Mouse (Mus musculus) telencephalon, adult 2 months (tissue): ENCODE data around the gene Zfp512b.

ENCODE experiments used
- DNase-seq: peaks from one replicate; pipeline ENCODE4 v3.0.0-alpha.2; 2011; ENCODE audit warnings: low read depth, low spot score

Gene Zfp512b

GRCm38 (mm10) chr2:181589732-181590105 is 2.9 kb downstream of the Zfp512b start:
- DNase-seq = no peak

- no peak for DNase-seq
Observed at GRCm38 (mm10) chr2:181589011-181589731, 3.4 kb downstream of the Zfp512b start.

DNA sequence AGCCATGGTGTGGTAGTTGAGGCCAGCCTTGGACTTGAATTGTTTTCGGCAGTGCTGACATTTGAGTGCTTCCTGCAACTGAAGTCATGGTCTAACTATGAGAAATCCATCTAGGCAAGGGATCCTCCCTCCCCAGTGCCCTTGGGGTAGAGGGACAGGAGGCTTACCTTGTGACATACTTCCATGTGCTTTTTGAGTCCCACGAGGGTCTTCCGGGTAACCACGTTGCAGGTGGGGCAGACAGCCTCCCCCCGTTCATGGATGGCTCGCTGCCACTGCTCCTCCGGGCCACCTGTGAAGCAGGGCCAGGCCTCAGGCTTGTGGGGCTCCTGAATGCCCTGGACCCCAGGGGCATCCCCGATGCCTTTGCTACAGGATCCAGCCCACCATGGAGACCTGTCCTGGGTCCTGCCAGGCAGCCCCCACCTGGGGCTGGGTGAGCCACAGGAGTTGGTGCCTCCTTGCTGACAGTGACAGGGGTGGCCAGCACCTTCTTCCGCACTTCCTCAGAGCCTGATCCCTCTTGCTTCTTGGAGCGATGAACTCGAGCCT is 4.3 kb downstream of the Zfp512b start:
- DNase-seq = no peak

DNA sequence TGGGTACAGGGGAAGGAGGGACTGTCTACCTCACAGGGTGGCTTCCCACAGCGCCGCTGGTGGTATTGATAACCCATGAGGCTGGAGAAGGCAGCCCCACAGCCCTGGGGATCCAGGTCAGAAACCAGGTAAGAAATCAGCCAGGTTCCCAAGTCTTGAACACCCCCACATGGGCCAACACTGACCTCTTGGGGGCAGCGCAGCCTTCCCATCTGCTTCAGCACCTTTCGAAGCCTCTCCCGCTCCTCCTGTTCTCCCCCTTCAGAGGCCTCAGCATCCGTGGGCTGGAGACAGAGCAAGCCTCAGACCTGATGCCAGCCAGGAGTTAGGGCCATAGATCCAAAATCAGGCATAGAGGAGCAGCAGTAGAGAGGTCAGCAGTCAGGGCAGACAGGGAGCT is 4.8 kb downstream of the Zfp512b start:
- no peak for DNase-seq

GRCm38 (mm10) chr2:181586124-181586523 is 6.5 kb downstream of the Zfp512b start:
- DNase-seq = no peak

DNA sequence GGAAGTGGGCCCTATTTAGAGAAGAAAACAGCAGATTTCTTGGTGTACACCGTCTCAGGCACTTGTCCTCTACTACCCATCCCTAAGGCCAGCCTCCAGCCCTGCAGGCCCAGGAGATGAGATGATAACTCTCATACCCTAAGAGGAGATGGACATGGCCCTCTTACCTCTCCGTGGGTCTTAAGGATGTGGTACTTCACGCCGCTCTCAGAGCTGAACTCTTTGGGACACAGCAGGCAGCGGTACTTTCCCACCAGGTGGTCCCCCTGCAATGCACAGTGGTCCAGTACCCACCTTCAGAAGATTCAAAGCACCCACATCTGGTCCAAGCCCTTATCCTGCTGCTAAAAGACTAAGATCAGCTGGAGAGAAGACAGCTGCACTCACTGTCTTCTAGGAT is 7.1 kb downstream of the Zfp512b start:
- DNase-seq = no peak

- no peak for DNase-seq
Observed at GRCm38 (mm10) chr2:181584411-181584942, 8.1 kb downstream of the Zfp512b start, which contains the start of gene Uckl1. Uckl1 (minus strand) TSS chr2:181584892.

DNA sequence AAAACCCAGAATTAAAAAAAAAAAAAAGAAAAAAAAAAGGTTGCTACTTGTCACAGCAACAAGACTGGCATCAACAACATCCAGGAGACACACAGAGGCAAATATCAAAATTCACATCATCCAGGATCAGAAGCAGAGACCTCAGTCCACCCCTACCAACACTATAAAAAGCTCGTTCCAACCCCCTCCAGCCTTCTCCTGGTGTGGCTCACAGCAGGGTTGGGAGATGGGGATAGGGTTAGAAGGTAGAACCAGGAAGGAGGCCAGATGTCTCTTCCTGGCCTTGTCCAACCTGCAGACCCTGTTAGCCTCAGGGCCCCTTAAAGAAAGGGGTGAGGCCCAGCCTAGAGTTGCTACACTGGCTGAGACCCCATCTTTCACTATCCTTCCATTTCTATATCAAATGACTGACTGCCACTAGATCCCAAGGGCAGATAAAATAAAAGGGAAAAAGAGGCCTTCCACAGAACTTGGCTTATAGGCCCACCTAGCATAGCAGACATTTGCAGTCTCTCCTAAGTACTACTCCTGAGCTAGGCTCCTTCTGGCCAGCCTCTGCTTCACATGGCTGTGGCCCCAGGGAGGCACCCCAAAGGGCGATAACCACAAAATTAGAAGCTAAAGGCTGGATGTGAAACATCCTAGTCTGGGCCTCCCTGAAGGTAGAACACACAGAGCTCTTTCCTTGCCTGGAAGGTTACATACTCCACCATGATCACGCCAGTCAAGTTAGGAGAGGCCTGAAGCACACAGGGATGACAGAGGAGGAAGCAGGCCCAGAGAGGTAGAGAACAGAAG is 8.9 kb downstream of the Zfp512b start:
- DNase-seq = no peak

GRCm38 (mm10) chr2:181582939-181583338 is 9.7 kb downstream of the Zfp512b start:
- no peak for DNase-seq

- no peak for DNase-seq
Observed at GRCm38 (mm10) chr2:181582358-181582757, 10.2 kb downstream of the Zfp512b start.

DNA sequence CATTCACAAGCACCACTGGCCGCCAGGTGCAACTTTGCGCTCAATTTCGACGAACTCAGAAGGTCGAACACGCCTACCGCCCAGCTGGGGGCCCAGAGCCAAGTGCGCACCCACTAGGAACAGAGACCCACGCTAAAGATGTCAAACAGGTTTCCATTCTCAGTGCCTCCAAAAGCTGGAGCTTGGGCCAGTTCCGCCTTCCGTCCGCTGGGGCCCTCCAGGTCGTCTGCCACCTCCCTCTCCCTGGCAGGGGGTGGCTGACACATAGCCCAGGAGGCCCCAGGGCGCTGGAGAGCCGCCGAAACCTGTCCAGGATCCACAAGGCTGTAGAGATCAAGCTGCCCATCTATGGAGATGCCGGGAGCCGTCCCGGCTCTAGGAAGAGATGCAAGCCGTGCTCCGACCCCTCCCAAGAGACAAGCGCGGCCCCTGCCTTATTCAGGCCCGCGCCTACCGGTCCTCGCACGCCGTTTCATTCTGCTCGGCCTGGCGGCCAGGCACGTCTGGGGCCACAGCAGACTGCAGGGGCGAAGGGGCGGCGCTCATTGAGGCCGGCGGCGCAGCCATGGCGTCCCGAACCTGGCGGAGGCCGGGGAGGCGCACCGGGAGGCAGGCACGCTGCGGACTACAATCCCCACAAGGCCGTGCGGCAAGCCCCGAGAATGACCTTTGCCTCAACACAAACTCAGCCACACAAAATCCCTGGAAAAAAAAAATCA is 11.0 kb downstream of the Zfp512b start:
- DNase-seq = no peak

DNA sequence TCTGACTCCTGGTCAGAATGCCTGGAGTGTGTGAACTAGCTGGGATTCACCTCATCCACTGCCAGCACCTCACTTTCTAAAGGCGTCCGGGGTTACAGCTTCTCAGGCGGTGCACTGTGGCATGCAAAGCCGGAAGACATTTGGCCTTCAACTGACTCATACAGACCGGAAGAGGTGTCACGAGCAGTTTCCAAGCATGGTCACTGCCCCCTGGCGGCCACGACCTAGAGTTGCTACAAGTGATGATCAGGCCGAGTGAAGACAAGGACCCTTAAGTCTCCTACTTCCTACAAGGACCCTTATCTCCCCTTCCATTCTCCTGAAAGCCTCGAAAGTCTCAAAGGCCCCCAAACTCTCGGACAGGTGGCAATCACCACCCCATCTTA is 11.6 kb downstream of the Zfp512b start:
- peak; percentile 81 for DNase-seq

- no peak for DNase-seq
Observed at GRCm38 (mm10) chr2:181580131-181580772, 12.4 kb downstream of the Zfp512b start.

GRCm38 (mm10) chr2:181579681-181580080 is 12.9 kb downstream of the Zfp512b start:
- no peak for DNase-seq

DNA sequence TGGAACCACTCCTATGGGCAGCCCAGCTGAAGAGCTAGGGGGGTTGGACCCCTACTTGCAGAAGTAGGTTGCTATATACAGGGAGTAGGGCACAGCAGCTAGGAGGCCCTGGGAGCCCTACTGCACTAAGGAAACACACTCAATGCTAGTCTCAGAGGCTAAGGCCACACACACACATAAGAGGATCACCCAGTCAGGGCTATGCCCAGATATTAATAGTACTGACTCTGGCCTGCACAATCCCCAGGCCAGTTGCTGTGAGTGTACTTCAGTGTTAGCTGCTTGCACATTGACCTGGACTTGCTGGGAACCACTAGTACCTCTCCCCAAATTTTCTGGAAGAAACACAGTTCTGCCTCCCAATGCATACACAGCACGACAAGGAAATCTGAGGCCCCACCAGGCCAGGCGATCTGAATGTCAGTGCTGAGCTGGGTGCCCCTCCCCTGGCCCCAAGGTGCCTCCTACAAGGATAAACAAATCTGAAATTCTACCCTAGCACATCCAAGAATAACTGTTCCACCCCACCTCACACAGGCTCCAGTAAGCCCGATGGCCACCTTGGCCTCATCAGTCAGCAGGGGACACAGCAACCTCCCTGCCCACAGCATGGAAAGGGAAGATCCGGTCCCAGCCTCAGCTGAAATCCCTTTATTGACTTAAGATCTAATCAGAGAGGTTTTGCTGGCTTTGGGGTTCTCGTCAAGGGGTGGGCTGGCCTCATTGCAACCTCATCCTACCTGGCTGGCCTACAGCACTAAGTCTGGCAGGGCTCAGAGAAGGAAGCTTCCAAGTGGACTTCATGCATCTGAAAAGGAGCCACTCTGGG is 13.6 kb downstream of the Zfp512b start:
- DNase-seq = no peak

DNA sequence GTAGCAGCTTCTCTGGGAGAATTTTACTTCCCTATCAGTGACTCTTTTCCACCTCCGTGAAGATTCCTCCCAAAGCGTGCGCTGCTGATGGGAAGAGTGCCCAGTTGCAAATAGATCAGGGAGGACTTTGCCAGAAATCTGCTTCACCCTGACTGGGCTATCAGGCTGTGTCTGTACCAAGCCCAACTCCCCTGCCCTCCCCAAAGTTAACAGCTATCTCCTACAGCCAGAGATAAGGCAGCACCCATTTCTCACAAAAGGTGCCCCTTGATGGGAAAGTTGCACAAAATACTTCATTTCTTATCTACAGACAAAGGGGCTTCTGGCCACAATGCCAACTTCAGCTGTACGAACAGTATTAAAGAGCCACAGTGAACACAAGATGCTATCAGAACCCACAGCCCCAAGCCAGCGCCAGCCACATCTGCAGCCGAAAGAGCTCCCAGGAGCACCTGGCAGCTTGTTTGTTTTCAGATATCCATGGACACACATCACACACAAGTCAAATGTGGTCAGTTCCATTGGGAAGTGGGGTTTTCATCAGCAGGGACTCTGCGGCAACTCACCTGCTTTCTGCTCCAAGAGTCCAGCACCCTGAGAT is 14.5 kb downstream of the Zfp512b start:
- no peak for DNase-seq

DNA sequence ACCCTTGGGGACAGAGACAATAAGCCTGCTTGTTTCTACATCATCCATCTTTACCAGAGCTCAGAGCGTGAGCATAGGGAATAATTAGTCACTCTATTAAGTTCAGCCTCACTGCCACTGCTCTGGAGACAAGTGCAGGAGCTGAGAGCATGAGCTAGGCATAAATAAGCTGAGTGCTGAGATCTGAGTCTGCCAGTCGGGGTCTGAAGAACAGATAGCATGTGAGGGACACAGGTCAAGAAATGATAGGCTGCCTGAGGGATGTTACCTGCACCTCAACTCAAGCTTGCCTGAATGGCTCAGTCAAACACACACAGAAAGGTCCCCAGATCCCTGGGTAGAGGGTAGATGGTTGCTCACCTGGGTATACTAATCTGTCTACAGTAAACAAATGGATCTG is 15.5 kb downstream of the Zfp512b start:
- DNase-seq = no peak

- DNase-seq = no peak
Observed at GRCm38 (mm10) chr2:181576613-181577012, 16.0 kb downstream of the Zfp512b start.

- DNase-seq = no peak
Observed at GRCm38 (mm10) chr2:181574921-181575545, 17.6 kb downstream of the Zfp512b start.

DNA sequence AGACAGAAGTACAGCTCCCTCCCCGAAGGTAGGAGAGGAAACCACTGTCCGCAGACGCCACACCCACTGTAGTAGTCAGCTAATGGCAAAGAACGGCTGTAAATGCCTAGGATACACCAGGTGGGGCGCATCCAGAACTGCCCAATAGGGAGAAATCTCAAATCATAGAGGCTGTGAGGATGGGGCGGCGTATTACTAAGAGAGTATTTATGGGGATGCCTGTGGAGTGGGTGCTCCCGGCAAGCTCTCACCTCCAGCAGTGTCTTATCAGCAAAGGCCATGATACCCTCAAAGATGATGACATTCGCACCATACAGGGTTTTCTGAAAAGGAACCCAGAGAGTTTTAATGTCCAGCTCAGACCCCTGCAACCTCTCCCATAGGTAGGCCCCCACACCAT is 18.6 kb downstream of the Zfp512b start:
- no peak for DNase-seq
